Mouse (Mus musculus): ENCODE results near the gene Cdc45. TPM values are rescaled to one million over a fixed set of nuclear protein-coding genes. Genes with fewer than 3 reads are reported as not detected.

Cdc45 gene
- polyA plus RNA-seq, 1 experiment from 2014 or later, result 6.5 TPM

DNA sequence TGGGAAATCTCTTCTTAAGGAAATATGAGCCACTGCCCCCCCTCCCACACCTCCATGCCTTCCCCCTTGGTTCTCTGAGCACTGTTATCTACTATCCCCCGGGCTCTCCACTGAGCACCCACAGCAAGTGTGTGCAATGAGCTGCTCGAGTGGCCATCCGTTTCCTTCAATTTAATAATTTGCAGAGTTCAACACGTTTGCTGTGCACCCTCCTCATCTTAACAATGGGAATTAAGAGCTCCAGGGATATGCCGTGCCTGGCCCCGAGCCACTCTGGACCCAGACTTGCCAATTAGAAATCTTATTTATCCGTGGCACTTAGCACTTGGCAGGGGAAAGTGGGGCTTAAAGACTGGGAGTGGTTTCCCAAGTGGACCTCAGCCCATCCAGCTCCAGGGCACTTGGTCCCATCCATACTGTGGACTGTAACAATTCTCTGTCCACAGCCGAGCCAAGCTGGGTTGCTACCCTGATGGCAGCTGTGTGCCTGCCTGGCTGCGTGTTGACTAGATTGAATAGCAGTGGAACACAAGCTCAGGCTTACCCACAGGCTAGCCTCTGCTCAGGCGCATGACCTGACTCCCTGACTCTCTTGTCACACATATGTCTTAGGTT is 59.8 kb downstream of the Cdc45 start:
- Histone ChIP-seq H3K9ac (no peak overlapping the region), H3K4me2 (replicated peaks) (no peak overlapping the region), H3K4me1 (replicated peaks; ENCODE audit: control insufficient read depth, insufficient read depth, low read length) (no peaks in the 10 kb centered on the region), H3K27ac (no peak overlapping the region), H3K9me3 (ENCODE audit: control insufficient read depth, low read length) (no peaks in the 10 kb centered on the region), H3K4me3 (replicated peaks; ENCODE audit: low read length) (no peak overlapping the region), H3K36me3 (replicated peaks; ENCODE audit: control insufficient read depth, insufficient read depth) (no peaks in the 10 kb centered on the region), H3K27me3 (ENCODE audit: control insufficient read depth, insufficient read depth, low read length) (no peaks in the 10 kb centered on the region)
- DNase-seq (ENCODE audit: low spot score) (no peak), ATAC-seq (ENCODE audit: low FRiP score) (no peak)
- 80% methylated on average over 10 of the region's 10 CpGs for WGBS

DNA sequence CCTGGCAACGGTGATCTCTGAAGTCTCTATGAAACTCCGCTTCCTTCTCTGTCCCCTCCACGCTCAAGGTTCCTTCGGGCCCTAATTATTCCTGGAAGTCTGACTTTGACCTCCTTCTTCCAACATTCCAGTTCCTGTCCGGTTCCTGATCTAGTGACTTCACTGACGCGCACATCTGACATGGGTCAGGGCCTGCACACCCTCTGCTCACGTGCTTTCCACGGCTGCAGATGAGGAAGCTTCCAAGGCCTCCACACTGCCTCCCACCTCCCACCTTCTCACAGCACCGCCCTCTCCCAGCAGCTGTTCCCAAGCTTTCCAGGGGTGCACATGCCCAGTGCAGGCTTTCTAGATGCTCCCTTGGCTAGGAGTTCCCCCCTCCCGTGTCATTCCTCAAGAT is 60.7 kb downstream of the Cdc45 start:
- Histone ChIP-seq H3K9ac (no peak overlapping the region), H3K27ac (no peak overlapping the region), H3K4me1 (replicated peaks; ENCODE audit: control insufficient read depth, insufficient read depth, low read length) (no peaks in the 10 kb centered on the region), H3K27me3 (ENCODE audit: control insufficient read depth, insufficient read depth, low read length) (no peaks in the 10 kb centered on the region), H3K9me3 (ENCODE audit: control insufficient read depth, low read length) (no peaks in the 10 kb centered on the region), H3K4me2 (replicated peaks) (no peak overlapping the region), H3K4me3 (replicated peaks; ENCODE audit: low read length) (no peak overlapping the region), H3K36me3 (replicated peaks; ENCODE audit: control insufficient read depth, insufficient read depth) (no peaks in the 10 kb centered on the region)
- WGBS, result 82% methylated on average over 11 of the region's 11 CpGs
- no peak for ATAC-seq (ENCODE audit: low FRiP score)
- DNase-seq (ENCODE audit: low spot score), result no peak

DNA sequence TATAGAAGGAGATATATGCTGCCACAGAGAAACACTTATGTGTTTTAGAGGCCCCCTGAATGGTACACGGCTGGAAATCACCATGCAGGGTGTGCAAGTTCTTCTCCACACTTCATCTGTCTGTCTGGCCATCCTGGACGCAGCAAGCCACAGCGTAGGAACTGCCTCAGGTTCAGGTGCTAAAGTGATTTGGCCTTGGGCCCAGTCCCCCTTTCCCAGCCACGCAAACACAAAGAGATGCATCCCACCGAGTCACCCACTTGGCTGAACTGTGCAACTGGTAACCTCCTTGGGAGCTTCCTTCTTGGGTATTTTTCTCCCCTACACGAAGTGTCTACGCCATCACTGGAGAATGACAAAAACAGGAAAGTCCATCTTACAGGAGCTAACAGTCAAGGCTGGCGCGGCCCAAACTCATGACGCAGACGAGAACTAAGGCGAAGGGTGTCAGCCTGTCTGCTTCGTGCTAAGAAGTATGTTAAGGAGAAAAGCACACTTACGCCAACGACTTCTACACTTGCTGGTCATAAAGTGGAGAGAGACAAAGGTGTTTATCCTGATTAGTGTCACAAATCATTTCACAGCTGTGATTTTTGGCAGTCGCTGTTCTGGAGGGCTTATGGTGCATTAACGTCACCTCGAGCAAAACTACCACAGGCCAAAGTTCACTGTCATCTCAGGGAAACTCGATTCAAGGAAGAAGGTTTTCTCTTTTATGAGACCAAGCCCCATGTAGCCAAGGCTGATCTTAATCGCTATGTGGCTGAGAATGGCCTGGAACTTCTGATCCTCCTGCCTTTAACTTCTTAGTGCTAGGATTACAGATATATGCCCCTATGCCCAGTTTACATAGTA is 65.3 kb downstream of the Cdc45 start:
- no peaks in the 10 kb centered on the region for H3K9me3 ChIP-seq (ENCODE audit: control insufficient read depth, low read length)
- no peak for ATAC-seq (ENCODE audit: low FRiP score)
- H3K4me1 ChIP-seq (replicated peaks; ENCODE audit: control insufficient read depth, insufficient read depth, low read length), result no peaks in the 10 kb centered on the region
- no peaks in the 10 kb centered on the region for H3K27me3 ChIP-seq (ENCODE audit: control insufficient read depth, insufficient read depth, low read length)
- WGBS, result 91% methylated on average over 20 of the region's 20 CpGs
- no peak overlapping the region for H3K9ac ChIP-seq
- H3K4me3 ChIP-seq (replicated peaks; ENCODE audit: low read length), result no peak overlapping the region
- H3K27ac ChIP-seq, result no peak overlapping the region
- no peak overlapping the region for H3K4me2 ChIP-seq (replicated peaks)
- no peaks in the 10 kb centered on the region for H3K36me3 ChIP-seq (replicated peaks; ENCODE audit: control insufficient read depth, insufficient read depth)
- no peak for DNase-seq (ENCODE audit: low spot score)

GRCm38 (mm10) chr16:18738303-18738702 is 73.5 kb downstream of the Cdc45 start:
- Histone ChIP-seq H3K27ac (no peak overlapping the region), H3K4me2 (replicated peaks) (no peak overlapping the region), H3K9ac (no peak overlapping the region), H3K36me3 (replicated peaks; ENCODE audit: control insufficient read depth, insufficient read depth) (no peaks in the 10 kb centered on the region), H3K9me3 (ENCODE audit: control insufficient read depth, low read length) (no peaks in the 10 kb centered on the region), H3K4me1 (replicated peaks; ENCODE audit: control insufficient read depth, insufficient read depth, low read length) (no peaks in the 10 kb centered on the region), H3K27me3 (ENCODE audit: control insufficient read depth, insufficient read depth, low read length) (no peaks in the 10 kb centered on the region), H3K4me3 (replicated peaks; ENCODE audit: low read length) (no peak overlapping the region)
- DNase-seq (ENCODE audit: low spot score) (no peak), ATAC-seq (ENCODE audit: low FRiP score) (no peak)

DNA sequence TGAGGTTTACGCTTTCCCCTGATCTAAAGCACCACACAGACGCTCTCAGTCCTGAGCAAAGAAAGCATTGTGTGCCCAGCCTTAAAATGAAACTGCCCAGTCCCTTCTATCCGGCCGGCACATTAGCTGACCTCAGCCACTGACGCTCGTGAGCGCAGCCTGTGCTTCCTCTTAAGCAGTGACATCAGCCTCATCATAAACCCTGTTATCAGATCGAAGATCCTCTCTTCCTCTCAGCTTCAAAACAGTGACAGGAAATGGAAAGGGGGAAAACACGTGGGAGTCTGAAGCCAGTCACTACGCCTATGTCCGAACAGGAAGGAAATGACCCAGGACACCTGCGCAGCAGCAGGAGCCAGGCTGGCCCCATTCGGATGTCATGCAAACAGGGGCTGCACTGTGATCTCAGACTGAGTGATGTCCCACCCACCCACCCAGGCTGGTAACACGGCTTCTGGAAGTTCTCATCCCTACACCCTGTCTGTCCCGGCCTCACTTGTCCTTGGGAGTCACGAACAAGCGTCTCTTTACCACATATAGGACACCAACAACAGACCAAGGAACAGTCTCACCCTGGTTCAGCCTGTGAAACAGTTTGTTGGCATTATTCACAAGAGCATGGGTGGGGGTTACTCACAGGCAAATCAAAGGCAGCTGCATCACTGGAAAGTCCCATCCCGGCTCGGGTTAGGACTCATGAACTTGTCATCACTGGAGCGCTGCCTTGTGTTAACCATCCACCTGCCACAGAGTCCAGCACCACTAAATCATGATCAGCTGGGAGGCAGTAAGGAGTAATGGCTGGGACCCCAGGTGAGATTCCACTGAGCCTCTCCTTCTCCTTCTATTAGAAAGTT is 78.5 kb downstream of the Cdc45 start:
- H3K4me1 ChIP-seq (replicated peaks; ENCODE audit: control insufficient read depth, insufficient read depth, low read length), result no peaks in the 10 kb centered on the region
- no peak overlapping the region for H3K4me3 ChIP-seq (replicated peaks; ENCODE audit: low read length)
- DNase-seq (ENCODE audit: low spot score) (no peak), ATAC-seq (ENCODE audit: low FRiP score) (no peak)
- 75% methylated on average over 20 of the region's 20 CpGs for WGBS
- no peaks in the 10 kb centered on the region for H3K27me3 ChIP-seq (ENCODE audit: control insufficient read depth, insufficient read depth, low read length)
- no peak overlapping the region for H3K4me2 ChIP-seq (replicated peaks)
- no peaks in the 10 kb centered on the region for H3K36me3 ChIP-seq (replicated peaks; ENCODE audit: control insufficient read depth, insufficient read depth)
- no peak overlapping the region for H3K9ac ChIP-seq
- H3K9me3 ChIP-seq (ENCODE audit: control insufficient read depth, low read length), result no peaks in the 10 kb centered on the region
- H3K27ac ChIP-seq, result no peak overlapping the region

DNA sequence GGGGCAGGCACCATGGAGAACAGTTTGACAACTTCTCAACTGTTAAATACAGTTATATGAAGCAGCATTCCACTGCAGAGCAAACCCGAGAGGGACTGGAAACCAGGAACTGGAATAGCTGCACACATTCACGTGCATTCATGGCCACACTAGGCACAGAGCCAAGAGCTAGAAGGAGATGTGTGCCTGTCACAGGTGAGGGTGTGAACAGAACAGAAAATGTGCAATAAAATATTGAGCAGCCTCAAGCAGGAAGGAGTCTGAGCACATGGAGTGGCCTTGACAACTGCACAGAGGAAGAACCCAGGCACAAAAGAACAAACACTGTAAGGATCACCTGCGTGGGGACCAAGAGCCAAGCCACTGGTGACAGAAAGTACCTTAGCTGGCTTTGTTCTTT is 81.1 kb downstream of the Cdc45 start:
- ATAC-seq (ENCODE audit: low FRiP score), result no peak
- 83% methylated on average over 3 of the region's 3 CpGs for WGBS
- Histone ChIP-seq H3K27ac (no peak overlapping the region), H3K4me2 (replicated peaks) (no peak overlapping the region), H3K9ac (no peak overlapping the region), H3K4me1 (replicated peaks; ENCODE audit: control insufficient read depth, insufficient read depth, low read length) (no peaks in the 10 kb centered on the region), H3K27me3 (ENCODE audit: control insufficient read depth, insufficient read depth, low read length) (no peaks in the 10 kb centered on the region), H3K4me3 (replicated peaks; ENCODE audit: low read length) (no peak overlapping the region), H3K9me3 (ENCODE audit: control insufficient read depth, low read length) (no peaks in the 10 kb centered on the region), H3K36me3 (replicated peaks; ENCODE audit: control insufficient read depth, insufficient read depth) (no peaks in the 10 kb centered on the region)
- DNase-seq (ENCODE audit: low spot score), result no peak

Other genes with a start within 250 kb of the Cdc45 start
- gene Tbx1, start 221.3 kb downstream of the Cdc45 start, polyA plus RNA-seq (2014; fragmentation: Nextera tagmentation; extraction: Ambion mirVana), result 0.94 and 1.2 TPM in 2 replicates
- 13.7 and 16.7 TPM in 2 replicates for gene Gp1bb, start 189.6 kb downstream of the Cdc45 start, polyA plus RNA-seq (2014; fragmentation: Nextera tagmentation; extraction: Ambion mirVana)
- 6.9 and 10.1 TPM in 2 replicates for gene Gm49601, start 185.6 kb downstream of the Cdc45 start, polyA plus RNA-seq (2014; fragmentation: Nextera tagmentation; extraction: Ambion mirVana)
- 192 and 218 TPM in 2 replicates for gene Sept5, start 182.0 kb downstream of the Cdc45 start, polyA plus RNA-seq (2014; fragmentation: Nextera tagmentation; extraction: Ambion mirVana)
- gene Cldn5, start 35.1 kb downstream of the Cdc45 start, polyA plus RNA-seq (2014; fragmentation: Nextera tagmentation; extraction: Ambion mirVana), result 115 and 122 TPM in 2 replicates
- gene Ufd1, start 208 bp downstream of the Cdc45 start, polyA plus RNA-seq (2014; fragmentation: Nextera tagmentation; extraction: Ambion mirVana), result 68.2 and 90.8 TPM in 2 replicates
- 24.7 and 31.7 TPM in 2 replicates for gene 2510002D24Rik, start 24.6 kb upstream of the Cdc45 start, polyA plus RNA-seq (2014; fragmentation: Nextera tagmentation; extraction: Ambion mirVana)
- not detected in 2 replicates for gene Gm28539, start 24.6 kb upstream of the Cdc45 start, polyA plus RNA-seq (2014; fragmentation: Nextera tagmentation; extraction: Ambion mirVana)
- 55.6 and 65.7 TPM in 2 replicates for gene Mrpl40, start 64.9 kb upstream of the Cdc45 start, polyA plus RNA-seq (2014; fragmentation: Nextera tagmentation; extraction: Ambion mirVana)
- 21.3 and 22.8 TPM in 2 replicates for gene Hira, start 65.0 kb upstream of the Cdc45 start, polyA plus RNA-seq (2014; fragmentation: Nextera tagmentation; extraction: Ambion mirVana)